Mouse (Mus musculus): ENCODE measurements around the gene Stn1.
A peak's percentile ranks its signal among the peaks of the same experiment; 100 is the strongest.

Stn1 gene

DNA sequence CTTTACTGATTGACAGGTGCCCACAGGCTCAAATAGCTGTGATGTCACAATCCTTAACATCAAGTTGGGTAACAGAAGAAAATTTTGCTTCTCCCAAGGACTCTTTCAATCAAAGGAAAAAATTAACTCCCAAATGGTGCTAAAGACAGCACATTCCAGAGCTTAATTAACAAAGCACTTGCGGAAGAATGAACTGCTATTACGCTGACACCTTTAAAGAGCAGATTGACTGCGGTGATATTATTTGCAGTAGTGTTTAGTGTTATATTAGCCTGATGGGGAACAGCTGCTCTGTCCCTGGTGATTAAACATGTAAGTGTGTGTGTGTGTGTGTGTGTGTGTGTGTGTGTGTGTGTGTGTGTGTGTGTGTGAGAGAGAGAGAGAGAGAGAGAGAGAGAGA is 7.7 kb upstream of the Stn1 start:
- DNase-seq (ENCODE audit: low spot score in 2 of 2): no peak

DNA sequence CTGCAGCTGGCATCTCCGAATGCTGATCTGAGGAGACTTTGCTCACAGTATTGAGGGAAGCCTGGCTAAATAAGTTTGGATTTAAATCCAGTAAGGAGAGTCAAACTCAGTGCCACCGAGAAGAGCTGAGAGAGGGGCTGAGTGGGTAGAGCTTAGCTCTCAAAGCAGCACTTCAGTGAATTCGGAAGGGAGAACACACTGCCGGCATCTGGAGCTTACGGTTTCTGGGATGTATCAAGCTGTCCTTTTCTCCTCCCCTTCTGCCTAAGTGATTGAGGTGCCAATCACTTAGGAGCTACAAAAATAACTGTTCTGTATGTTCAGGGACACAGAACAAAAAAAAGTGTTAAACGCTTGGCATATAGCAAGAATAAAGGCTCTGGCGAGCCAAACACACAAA is 5.1 kb upstream of the Stn1 start:
- no peak for DNase-seq (ENCODE audit: low spot score in 2 of 2)

DNA sequence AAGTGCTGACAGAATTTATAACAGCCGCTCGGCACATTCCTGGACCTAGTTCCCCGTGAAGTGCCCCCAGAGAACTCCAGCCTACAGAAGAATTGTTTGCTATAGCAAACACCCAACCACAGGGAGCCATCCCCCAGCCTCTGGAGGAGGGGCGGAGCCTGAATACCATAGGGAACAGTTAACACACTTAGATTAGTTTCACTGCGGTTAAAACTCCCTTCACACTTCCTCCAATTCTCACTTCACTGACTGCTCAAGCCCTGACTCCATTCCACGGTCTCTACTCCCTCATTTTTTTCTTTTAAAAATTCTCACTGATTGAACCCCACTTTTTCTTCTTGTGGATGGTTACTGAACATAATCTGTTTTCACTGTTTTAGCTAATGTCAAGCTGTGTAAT is 1.5 kb upstream of the Stn1 start:
- DNase-seq (ENCODE audit: low spot score in 2 of 2): no peak

DNA sequence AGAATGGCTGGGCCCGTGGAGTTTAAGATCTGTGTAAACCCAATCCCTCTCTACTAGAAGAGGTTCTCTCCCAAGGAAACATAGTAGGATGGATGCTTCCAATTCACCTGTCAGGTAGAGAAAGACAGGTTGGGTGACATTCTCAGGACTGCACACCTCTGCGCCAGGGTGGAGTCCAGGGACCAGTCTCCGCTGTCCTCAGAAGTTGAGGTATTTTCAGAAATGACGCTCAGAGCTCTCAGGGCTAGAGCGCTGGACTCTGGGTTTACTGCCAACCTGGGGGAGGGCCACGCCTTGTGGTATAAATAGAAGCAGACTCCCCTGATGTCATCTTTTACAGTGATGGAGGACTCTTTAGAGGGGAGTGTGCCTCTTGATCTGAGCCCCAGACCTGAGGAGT is 572 bp upstream of the Stn1 start:
- DNase-seq (ENCODE audit: low spot score in 2 of 2): no peak

DNA sequence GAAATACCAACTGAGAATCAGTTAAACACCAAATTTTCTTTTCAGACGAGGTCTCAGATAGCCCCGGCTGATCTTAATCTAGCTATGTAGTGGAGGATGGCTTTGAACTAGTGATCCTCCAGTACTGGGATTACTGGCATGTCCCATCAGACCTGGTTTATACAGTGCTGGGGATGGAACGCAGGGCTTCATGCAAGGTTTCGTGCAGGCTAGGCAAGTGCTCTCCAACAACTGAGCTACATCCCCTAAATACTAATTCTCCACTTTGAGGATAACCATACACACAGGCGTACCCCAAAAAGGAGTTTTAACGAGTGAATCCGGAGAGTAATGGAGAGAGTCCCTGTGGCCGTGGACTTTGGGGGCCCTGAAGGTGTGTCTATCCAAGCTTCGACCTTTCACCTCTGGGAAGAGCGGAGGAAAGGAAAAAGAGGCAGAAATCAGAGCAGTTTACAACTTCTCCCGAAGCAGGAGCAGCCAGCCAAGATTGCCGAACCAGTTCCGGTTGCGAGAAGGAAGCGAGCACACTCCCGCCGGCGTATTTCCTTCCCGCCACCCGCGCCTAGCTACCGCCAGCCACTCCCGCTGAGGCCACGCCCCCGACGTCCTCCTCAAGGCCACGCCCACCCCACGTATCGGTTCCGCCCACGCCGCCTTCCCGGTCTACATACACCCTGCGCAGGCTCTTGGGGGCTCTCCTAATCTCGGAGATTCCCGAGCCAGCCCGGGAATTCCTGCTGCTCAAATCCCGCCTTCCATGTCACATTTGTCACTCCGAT is 597 bp downstream of the Stn1 start:
- DNase-seq (ENCODE audit: low spot score in 2 of 2): peak; percentile 92 to 96

DNA sequence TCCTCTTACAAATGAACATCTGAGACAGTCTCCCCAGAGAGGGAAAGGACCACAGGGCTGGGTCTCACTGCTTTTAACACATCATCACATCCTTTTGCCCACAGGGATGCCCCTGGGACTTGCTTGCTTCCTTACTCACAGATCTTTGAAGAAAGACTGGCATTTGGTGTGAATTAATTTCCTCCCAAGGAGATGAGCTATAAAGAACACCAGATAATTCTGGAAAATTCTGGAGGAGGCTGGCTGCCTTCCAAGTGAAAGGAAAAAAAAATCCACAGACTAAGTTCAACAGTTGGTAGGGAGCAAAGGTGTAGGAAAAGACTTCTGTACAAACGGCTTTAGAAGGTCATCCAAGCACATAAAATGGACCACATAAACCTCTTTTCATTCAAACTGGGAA is 3.2 kb downstream of the Stn1 start:
- DNase-seq (ENCODE audit: low spot score in 2 of 2): peak in 1 of 2 experiments; percentile 40

DNA sequence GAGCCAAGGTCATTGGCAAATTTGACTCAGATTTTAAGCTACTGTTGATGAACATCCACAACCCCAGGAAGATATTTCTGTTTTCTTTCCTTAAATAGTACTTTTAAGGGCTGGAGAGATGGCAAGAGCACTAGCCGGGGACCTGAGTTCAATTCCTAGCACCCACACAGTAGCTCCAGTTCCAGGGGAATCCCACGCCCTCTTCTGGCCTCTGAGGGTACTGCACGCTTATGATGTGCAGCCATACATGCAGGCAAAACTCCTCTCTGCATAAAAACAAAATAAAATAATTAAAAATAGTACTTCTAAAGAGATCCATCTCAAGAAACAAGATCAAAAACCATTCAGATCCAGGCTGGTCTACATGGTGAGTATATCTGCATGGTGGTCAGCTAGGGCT is 4.9 kb downstream of the Stn1 start:
- DNase-seq (ENCODE audit: low spot score in 2 of 2): no peak

DNA sequence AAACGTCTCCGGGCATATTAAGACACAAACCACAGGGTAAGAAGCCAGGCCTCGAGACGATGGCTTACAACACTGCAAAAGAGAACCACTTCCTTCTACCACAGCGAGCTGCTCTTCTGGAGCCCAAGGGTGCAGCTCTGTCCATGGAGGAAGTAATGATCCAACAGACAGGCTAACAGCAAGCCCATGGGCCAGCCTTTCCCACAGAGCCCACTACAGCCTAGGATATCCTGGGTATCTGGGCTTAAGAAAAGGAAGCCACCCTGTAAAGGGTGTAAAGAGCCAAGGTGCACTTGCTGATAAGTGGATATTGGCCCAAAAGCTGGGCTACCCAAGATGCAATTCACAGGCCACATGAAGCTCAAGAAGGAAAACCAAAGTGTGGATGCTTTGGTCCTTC is 6.0 kb downstream of the Stn1 start:
- no peak for DNase-seq (ENCODE audit: low spot score in 2 of 2)

DNA sequence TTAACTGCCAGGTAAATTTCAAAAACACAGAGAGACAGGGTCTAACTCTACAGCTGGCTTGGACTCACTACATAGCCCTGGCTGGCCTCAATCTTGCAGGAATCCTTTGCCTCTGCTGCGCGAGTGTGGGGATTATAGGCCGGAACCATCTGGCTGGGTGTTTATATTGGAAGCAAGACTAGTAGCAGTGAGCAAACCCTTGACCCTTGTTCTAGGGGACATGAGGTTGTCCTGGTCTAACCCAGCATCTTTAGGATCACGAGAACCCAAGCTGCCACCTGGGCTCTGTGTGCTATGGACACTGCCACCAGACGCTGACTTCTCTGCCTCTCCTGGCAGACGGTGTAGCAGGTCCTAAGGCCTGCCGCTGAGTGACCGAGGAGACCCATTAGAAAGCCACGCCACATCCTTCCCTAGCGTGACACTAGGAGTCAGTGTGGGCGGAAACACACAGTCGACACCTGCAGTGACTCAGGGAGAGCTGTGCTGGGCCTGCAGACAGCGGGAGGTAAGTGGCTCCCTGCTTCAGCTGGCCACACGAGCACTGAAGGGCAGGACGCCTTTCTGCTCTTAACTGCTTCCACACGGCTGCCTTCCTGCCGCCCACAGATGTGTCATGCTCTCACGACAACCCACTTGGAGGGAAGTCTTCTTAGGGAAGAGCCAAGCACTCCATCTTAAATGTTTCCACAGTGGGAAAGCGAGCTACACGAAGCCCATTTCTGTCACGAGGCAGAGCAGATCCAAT is 10.9 kb downstream of the Stn1 start:
- peak in 1 of 2 experiments; percentile 42 for DNase-seq (ENCODE audit: low spot score in 2 of 2)

DNA sequence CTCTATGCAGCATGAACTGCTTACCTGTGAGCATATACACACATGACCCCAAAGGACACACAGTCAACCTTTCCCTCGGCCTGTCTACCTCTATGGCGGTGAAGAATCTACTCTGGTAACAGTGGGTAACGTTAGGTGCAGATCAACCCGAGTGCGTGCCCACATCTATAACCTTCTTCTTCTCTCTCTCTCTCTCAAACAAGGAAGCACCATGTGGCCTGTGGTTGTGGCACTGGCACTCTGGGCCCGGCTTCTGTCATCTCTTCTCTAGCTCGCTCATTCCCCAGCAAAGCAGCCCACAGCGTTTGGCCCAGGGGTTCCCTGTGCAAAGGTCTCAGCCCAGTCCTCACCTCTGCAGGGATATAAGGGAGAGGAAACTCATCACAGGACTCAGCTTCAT is 12.4 kb downstream of the Stn1 start:
- DNase-seq (ENCODE audit: low spot score in 2 of 2): no peak

DNA sequence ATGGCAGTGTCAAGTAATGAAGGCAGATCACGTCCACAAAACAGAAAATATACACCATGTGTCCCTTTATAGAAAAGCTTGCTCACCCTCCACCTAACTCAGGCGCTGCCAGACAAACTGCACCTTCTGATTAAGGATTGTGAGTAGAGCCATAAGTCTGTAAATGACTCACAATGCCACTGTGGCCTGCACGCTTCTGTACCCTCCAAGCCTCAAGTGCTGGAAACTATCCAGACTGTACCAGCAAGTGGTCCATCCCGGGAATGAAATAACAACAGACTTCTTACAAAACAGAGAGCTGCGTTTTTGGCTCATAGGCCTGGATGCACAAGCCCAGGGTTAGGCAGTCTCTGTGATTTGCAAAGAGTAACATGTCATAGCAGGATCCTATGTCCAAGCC is 15.9 kb downstream of the Stn1 start:
- DNase-seq (ENCODE audit: low spot score in 2 of 2): no peak

DNA sequence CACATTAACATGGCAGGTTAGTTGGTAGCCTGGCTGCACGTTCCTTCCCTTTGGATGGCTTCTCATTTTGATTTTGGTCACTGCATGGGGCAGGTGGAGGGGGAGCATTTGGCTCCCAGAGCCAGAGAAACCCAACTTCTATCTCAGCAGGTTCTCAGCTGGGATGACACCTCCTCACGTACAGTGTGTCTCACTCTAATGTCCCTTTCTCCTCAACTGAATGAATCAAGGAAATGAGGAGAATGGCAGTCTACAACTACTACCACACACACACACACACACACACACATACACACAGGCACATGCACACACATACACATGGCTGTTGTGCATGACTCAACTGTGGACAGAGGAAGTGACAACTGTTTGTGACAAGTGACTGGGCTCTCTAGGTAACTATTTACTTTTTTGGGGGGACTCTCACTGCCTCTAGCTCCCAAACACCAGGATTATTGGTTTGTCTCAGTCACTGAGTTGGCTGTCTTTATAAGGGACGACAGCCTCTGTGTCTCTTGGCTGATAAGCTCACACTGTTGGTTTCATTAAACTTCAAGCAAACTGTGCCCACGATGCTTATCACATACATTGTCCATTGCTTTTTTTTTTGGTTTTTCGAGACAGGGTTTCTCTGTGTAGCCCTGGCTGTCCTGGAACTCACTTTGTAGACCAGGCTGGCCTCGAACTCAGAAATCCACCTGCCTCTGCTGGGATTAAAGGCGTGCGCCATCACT is 18.0 kb downstream of the Stn1 start:
- DNase-seq (ENCODE audit: low spot score in 2 of 2): no peak

DNA sequence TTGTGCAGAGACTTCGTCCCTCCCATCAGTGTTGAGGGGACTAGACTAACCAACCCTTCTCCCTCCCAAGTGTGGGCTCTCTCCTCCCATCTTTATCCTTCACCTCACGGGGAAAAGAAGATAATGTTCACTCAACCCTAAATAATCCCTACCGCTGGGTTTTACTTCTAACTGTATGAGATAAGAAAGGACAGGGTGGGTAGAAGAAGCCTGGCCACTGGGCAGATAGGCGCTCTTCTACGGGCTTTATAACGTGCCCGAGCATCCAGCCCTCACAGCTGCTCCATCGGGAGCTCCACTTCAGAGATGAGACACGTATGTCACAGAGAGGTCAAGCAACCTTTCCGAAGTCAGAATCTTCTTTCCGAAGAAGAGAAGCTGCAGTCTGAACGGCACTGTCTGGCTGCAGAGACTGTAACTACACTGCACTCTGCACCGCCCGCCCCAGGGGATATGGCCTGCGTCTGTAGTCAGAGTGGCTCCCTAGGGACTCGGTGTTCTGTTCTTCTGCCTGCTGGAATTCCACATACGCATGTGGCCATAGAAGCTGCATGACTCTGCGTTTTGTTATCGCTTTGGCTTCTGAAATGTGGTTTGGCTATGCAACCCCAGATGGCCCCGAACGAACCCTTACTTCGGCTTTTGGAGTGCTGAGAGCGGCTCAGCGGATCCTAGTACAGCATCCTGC is 18.7 kb downstream of the Stn1 start:
- DNase-seq (ENCODE audit: low spot score in 2 of 2): no peak

DNA sequence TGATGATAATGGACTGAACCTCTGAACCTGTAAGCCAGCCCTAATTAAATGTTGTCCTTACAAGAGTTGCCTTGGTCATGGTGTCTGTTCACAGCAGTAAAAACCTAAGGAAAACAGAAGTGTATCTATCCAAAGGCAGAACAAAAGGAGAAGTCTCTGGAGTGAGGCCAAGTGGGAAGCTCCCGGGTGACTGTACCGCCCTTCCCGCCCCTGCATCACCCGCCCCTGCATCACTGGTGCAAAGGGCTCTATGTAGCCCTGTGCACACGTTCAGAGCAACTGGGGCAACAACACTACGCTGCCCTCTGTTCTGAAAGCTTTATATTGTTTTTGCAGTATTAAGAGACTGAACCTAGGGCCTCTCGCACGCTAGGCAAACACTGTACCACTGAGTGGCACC is 19.7 kb downstream of the Stn1 start:
- no peak for DNase-seq (ENCODE audit: low spot score in 2 of 2)

DNA sequence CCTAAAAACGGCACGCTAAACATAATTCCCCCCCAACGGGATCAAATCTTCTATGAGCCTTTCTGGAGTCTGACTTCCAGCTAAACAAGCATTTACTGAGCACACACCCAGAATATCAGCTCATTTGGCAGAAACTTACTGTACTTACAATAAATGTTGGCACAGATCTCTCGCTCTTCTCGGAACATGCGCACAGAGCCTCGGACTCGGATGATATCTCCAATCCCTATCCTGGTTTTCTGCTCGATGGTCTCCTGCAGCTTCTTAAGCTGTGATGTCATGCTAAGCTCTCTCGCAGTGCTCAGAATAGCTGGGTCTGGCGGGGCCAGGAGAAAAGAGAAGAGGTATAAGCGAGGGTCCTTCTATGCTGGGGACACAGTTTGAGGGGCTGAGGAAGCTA is 20.4 kb downstream of the Stn1 start:
- no peak for DNase-seq (ENCODE audit: low spot score in 2 of 2)

DNA sequence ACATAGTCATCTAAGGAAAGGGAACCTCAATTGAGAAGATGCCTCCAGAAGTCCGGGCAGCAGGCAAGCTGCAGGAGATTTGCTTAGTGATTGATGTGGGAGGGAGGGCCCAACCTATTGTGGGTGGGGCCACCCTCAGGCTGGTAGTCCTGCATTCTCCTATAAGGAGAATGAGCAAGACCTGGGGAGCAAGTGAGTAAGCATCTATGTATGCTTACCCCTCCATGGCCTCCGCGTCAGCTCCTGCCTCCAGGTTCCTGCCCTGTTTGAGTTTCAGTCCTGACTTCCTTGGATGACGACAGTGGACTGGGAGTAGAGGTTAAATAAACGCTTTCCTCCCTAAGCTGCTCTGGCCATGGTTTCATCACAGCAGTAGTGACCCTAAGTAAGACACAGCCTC is 22.2 kb downstream of the Stn1 start:
- no peak for DNase-seq (ENCODE audit: low spot score in 2 of 2)

DNA sequence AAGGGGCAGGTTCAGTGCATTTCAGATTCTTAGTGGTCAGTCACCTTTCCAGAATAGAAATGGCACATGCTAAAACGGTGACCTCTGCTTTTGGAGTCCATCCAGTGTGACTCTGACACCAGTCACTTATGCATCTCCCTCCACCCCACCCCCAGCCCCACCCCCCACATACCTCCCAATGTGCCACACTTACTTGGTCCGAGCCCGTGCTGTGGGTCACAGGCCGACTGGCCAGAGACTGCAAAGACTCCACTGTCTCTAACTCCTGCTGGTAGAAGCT is 23.7 kb downstream of the Stn1 start:
- DNase-seq (ENCODE audit: low spot score in 2 of 2): no peak

DNA sequence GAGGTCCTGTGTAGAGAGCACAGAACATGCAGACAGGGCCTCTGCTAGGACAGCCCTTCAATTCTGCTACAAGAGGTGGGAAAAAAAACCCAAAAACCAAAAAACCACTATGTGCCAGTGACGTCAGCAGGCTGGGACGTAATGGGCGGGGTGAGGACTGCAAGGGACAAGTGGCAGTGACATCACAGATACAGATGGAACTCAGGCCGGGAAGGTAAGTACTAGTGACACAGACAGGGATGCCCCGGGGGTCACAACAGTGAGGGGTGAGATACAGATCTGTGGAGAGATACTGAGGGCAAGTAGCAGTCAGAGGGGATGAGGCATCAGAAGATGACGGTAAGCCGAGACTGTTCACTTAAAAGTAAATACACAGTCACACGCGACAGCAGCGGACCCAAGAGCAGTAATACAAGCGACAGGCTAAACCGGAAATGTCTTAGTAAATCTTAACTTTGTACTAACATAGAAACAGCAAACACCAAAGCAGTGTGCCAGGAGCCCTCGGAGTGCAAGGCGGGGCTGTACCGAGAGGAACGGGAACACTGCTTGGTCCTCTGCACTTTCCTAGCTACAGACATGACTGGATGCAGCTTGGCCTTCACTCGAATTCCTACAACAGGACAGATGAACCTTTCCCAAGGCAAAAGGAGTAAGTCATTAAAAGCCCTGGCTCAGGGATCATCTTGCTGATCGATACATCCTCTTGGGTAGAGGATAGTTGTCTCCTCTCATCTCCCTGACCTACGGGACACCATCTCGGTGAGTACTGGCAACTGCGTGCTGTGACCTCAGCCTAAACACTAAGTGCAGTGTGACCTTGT is 24.3 kb downstream of the Stn1 start:
- no peak for DNase-seq (ENCODE audit: low spot score in 2 of 2)

DNA sequence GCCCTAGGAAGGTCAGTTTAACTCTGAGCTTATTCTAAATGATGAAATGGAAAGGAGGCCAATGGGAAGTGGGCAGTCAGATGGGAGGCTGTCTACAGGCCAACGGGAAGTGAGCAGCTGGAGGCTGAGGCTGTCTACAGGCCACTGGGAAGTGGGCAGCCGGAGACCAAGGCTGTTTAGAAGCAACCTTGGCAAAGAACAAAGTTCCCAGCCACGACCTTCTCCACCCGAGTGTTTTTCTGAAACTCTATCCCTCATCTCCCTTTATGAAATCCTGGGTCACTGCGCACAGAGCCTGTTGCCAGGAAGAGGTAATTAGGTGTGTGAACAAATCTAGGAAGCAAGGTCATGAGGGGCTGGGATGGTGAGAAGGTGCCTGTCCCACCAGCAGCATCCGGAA is 25.3 kb downstream of the Stn1 start:
- DNase-seq (ENCODE audit: low spot score in 2 of 2): no peak

DNA sequence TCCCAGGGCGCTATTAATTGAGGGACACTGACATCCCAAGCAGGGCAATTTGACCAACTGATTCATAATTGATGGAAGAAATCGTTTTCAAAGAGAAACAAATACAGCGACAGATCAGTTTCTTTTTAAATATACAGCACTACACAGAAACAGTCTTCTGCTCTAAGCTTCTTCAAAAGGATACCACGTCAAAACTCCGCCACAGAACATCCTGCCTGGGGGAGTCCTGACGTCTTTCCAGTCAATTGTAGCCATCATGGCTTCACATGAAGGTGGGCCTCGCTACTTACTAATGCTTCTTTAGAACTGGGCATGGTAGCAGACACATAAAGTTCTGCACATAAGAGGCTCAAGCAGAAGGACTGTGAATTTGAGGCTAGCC is 26.0 kb downstream of the Stn1 start:
- DNase-seq (ENCODE audit: low spot score in 2 of 2): no peak

DNA sequence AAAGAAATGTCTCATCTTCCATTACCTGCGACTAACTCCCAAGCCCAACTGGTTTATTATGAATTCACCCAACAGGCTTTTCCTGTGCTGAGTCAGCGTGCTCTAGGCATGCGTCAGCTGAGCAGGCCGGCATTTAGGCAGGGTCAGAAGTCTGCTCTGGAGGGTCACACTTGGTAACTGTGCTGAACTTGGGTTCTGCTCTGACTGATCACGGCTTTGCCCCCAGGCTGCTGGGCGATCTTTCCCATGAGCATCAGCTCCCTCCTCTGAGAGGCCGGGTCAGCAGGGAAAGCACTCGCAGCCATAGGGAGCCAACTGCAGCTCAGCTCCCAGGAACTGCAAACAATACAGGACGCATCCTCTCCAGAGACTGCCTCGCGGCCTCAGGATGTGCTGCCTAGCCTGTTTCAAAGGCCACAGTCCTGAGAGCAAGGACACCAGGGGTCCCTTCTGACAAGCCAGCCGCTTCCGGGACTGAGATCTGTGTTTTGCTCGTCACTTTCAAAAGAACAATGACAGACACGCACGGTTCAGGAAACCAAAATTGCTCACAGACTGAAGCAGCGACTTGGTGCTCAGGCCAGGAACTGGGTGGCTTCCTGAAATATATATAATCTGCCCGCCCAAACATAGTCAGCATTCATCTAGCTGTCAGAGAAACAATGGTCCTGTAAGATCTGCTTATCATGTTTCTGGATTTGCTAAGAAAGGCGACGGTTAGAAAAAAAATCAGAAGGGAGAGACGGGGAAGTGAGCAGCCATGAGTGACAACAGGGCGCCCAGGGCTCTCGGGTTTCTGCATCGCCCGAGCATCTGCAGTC is 26.6 kb downstream of the Stn1 start:
- DNase-seq (ENCODE audit: low spot score in 2 of 2): no peak

Data from left cerebral cortex, adult 9 months (tissue).